Mouse (Mus musculus): ENCODE results near the gene Mrpl11. TPM values are rescaled to one million over a fixed set of nuclear protein-coding genes. Genes with fewer than 3 reads are reported as not detected.
A peak's percentile ranks its signal among the peaks of the same experiment; 100 is the strongest.
"Not testable (repeated sequence)": the region's sequence is repeated elsewhere in the genome, so short reads cannot be mapped to it uniquely, and the experiment has no call there.

Mrpl11 gene
- total and polyA plus RNA-seq, 2 experiments from 2014 or later = 35.0 to 131 TPM

DNA sequence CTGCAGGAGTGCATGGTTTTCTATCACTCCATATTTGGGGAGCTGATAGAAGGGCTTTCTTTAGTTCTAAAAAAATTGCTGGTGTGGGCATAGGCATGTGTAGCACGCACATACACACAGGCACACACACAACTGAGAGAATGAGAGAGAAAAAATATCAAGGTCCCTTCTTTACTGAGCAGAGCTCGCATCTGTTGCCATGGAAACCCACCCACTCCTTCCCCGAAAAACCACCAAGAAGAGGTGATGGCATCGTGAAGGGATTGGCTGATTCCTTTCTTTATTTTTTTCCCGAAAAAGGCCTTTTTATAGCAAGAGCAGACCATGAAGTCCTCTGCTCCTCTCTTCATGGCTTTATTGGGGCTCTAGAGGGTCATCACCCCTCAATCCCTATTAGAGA lies 32.1 kb downstream of the Mrpl11 start:
- no peak for TF ChIP-seq EP300 (IDR thresholded peaks at IDR 0.05; ENCODE audit: low read depth)
- TF ChIP-seq CTCF (IDR thresholded peaks at IDR 0.05; ENCODE audit: low read depth) = no peak
- DNase-seq (ENCODE audit: low spot score) (no peak), ATAC-seq (ENCODE audit: insufficient read depth, low read depth) (no peak)
- Histone ChIP-seq H3K4me1 (ENCODE audit: control insufficient read depth, insufficient read depth) (peaks cover 6% of the 10 kb centered on the region; the same call in 1 of the 2 replicates), H3K36me3 (replicated peaks; ENCODE audit: control insufficient read depth, insufficient read depth, low read length) (no peaks in the 10 kb centered on the region), H3K27ac (ENCODE audit: low read depth) (no peak overlapping the region), H3K9me3 (replicated peaks; ENCODE audit: control insufficient read depth, low read length) (no peaks in the 10 kb centered on the region), H3K4me3 (ENCODE audit: low read depth, low read length) (no peak overlapping the region), H3K4me2 (ENCODE audit: low read depth, low read length) (no peak overlapping the region), H3K27me3 (ENCODE audit: control insufficient read depth, insufficient read depth, low read length) (peaks cover 25% of the 10 kb centered on the region), H3K9ac (replicated peaks; ENCODE audit: low read depth, low read length) (no peak overlapping the region)
- WGBS = 61% methylated on average over 5 of the region's 5 CpGs

DNA sequence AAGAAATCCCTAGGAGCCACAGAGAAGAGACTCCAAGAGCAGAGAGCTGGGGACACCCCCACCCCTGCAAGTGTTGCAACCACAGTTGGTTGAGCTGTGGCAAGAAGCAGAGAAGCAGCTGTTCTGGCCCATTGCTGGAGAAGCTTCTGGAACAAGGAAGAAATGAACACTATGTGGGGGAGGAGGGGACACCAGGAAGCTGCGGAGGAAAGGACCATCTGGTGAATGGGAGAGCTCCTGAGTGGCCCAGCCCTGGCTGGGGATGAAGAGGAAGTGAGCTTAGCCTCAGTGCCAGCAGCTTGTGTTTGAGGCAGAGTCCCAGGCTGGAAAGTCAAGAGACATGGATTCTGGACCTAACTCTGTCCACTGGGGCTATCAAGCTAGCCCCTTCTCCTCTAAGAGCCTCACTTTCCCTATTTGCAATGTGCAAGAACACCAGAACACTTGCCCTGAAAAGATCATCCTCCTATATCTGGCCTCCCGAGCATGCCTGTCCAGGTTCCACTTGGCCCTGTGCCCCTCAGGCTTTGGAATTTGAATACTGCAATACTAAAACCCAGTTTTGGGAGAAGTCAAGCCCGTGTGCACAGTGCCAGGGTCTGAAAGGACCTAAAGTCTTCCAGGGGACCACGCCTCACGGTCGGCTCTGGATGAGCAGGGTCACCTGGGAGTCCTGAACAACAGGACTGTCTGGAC lies 37.6 kb downstream of the Mrpl11 start:
- Histone ChIP-seq H3K4me1 (ENCODE audit: control insufficient read depth, insufficient read depth) (peaks cover 8% of the 10 kb centered on the region; the same call in 1 of the 2 replicates), H3K9me3 (replicated peaks; ENCODE audit: control insufficient read depth, low read length) (no peaks in the 10 kb centered on the region), H3K4me3 (ENCODE audit: low read depth, low read length) (no peak overlapping the region), H3K9ac (replicated peaks; ENCODE audit: low read depth, low read length) (no peak overlapping the region), H3K27ac (ENCODE audit: low read depth) (no peak overlapping the region), H3K36me3 (replicated peaks; ENCODE audit: control insufficient read depth, insufficient read depth, low read length) (no peaks in the 10 kb centered on the region), H3K27me3 (ENCODE audit: control insufficient read depth, insufficient read depth, low read length) (no peaks in the 10 kb centered on the region), H3K4me2 (ENCODE audit: low read depth, low read length) (no peak overlapping the region)
- TF ChIP-seq EP300 (IDR thresholded peaks at IDR 0.05; ENCODE audit: low read depth) = no peak
- TF ChIP-seq CTCF (IDR thresholded peaks at IDR 0.05; ENCODE audit: low read depth) = no peak
- 49% methylated on average over 6 of the region's 6 CpGs for WGBS
- no peak for DNase-seq (ENCODE audit: low spot score)
- ATAC-seq (ENCODE audit: insufficient read depth, low read depth) = no peak

DNA sequence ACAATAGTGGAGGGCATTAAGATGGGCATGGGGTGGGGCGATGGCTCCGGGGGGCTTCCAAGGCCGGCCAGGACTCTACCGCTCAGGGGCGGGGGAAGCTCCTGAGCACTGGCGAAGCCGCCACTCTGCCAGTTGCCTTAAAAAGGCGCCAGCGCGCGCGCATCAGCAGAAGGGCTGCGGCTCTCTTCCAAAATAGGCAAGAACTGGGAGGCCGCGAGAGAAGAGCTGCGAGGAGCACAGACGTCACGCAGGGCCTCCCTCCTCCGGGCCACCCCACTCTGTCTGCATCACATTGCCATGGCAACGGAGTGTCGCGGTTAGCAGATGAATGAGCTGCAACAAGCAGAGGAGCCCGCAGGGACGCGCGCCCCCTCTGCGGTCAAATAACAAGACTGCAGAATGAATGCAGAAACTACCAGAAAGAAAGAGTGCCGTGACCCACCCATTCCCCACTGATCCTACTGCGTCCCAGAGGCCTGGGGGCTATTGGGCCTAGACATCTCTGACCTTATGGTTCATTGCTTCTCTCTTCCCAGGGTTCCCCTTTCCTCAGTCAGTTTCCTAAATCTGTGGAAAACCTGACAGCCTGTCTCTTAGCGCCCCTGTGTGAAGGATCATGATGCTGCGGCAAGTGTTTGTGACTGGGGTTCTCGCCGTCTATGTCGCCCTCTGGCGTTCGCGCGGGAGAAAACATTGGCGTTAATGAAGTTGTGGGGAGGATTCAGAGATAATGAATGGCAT lies 39.9 kb downstream of the Mrpl11 start:
- H3K36me3 ChIP-seq (replicated peaks; ENCODE audit: control insufficient read depth, insufficient read depth, low read length) = no peaks in the 10 kb centered on the region
- H3K27me3 ChIP-seq (ENCODE audit: control insufficient read depth, insufficient read depth, low read length) = no peaks in the 10 kb centered on the region
- no peaks in the 10 kb centered on the region for H3K9me3 ChIP-seq (replicated peaks; ENCODE audit: control insufficient read depth, low read length)
- H3K9ac ChIP-seq (replicated peaks; ENCODE audit: low read depth, low read length) = no peak overlapping the region
- ATAC-seq (ENCODE audit: insufficient read depth, low read depth) (peak; percentile 85), DNase-seq (ENCODE audit: low spot score) (peak; percentile 70)
- TF ChIP-seq CTCF (IDR thresholded peaks at IDR 0.05; ENCODE audit: low read depth) (peak; percentile 91), EP300 (IDR thresholded peaks at IDR 0.05; ENCODE audit: low read depth) (no peak)
- under 1% methylated on average over 39 of the region's 39 CpGs for WGBS
- H3K4me3 ChIP-seq (ENCODE audit: low read depth, low read length) = peak overlapping the region; percentile 18; the same call in 1 of the 2 replicates
- H3K27ac ChIP-seq (ENCODE audit: low read depth) = no peak overlapping the region
- H3K4me2 ChIP-seq (ENCODE audit: low read depth, low read length) = peak overlapping the region; percentile 53
- H3K4me1 ChIP-seq (ENCODE audit: control insufficient read depth, insufficient read depth) = peaks cover 8% of the 10 kb centered on the region; the same call in 1 of the 2 replicates

DNA sequence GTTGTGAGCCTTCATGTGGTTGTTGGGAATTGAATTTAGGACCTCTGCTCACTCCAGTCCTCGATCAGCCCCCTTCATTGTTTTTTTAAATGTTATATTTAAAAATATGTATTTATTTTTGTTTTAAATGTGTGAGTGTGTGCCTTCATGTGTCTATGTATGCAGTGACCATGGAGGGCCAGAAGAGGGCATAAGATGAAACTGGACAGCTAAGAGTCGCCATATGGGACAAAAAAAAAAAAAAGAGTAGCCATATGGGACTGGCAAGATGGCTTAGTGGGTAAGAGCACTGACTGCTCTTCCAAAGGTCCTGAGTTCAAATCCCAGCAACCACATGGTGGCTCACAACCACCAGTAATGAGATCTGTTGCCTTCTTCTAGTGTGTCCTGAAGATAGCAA lies 41.7 kb downstream of the Mrpl11 start:
- H3K27ac ChIP-seq (ENCODE audit: low read depth) = not testable (repeated sequence)

DNA sequence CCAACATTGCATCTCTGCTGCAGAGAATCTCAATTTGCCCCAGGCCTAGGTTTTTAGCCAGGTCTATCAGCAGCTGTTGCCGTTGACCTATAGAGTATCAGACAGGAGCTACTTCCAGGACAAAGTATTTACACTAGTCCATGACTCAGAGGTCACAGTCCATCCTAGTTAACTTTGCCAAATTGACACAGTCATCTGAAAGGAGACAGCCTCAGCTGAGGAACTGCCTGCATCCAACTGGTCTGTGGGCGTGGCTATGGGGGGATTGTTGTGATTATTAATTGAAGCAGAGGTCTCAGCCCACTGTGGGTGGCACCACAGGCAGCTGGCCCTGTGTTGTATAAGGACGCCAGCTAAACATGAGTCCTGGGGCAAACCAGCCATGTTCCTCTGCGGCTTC lies 43.0 kb downstream of the Mrpl11 start:
- DNase-seq (ENCODE audit: low spot score) (no peak), ATAC-seq (ENCODE audit: insufficient read depth, low read depth) (no peak)
- no peak overlapping the region for H3K4me2 ChIP-seq (ENCODE audit: low read depth, low read length)
- peaks cover 8% of the 10 kb centered on the region; the same call in 1 of the 2 replicates for H3K4me1 ChIP-seq (ENCODE audit: control insufficient read depth, insufficient read depth)
- no peaks in the 10 kb centered on the region for H3K36me3 ChIP-seq (replicated peaks; ENCODE audit: control insufficient read depth, insufficient read depth, low read length)
- no peaks in the 10 kb centered on the region for H3K9me3 ChIP-seq (replicated peaks; ENCODE audit: control insufficient read depth, low read length)
- H3K27ac ChIP-seq (ENCODE audit: low read depth) = no peak overlapping the region
- H3K27me3 ChIP-seq (ENCODE audit: control insufficient read depth, insufficient read depth, low read length) = no peaks in the 10 kb centered on the region
- TF ChIP-seq EP300 (IDR thresholded peaks at IDR 0.05; ENCODE audit: low read depth) (no peak), CTCF (IDR thresholded peaks at IDR 0.05; ENCODE audit: low read depth) (no peak)
- H3K9ac ChIP-seq (replicated peaks; ENCODE audit: low read depth, low read length) = no peak overlapping the region
- no peak overlapping the region for H3K4me3 ChIP-seq (ENCODE audit: low read depth, low read length)
- 59% methylated on average over 4 of the region's 4 CpGs for WGBS

More for the DNA sequence above, 41.7 kb downstream of the Mrpl11 start:
- H3K4me2 ChIP-seq (ENCODE audit: low read depth, low read length); H3K36me3 ChIP-seq (replicated peaks; ENCODE audit: control insufficient read depth, insufficient read depth, low read length); H3K9ac ChIP-seq (replicated peaks; ENCODE audit: low read depth, low read length); ATAC-seq (ENCODE audit: insufficient read depth, low read depth); H3K4me3 ChIP-seq (ENCODE audit: low read depth, low read length); H3K27me3 ChIP-seq (ENCODE audit: control insufficient read depth, insufficient read depth, low read length); H3K9me3 ChIP-seq (replicated peaks; ENCODE audit: control insufficient read depth, low read length); DNase-seq (ENCODE audit: low spot score); H3K4me1 ChIP-seq (ENCODE audit: control insufficient read depth, insufficient read depth): not testable (repeated sequence)
- peak; percentile 25; the same call in 1 of the 2 replicates for TF ChIP-seq CTCF (IDR thresholded peaks at IDR 0.05; ENCODE audit: low read depth)
- 50% methylated on average over 2 of the region's 2 CpGs for WGBS
